Mouse (Mus musculus) heart, embryonic 10.5 days (tissue): ENCODE results near the gene Ano1. TPM values are rescaled to one million over a fixed set of nuclear protein-coding genes. Genes with fewer than 3 reads are reported as not detected.

Experiments used
- DNase-seq: peaks from one replicate; pipeline ENCODE4 v3.0.0-alpha.2; 2017; ENCODE audit warnings: low spot score
- H3K27ac ChIP-seq: fragments of 300-500 bp; sonication (generic); 2 replicates; pipeline ENCODE4 v1.5.1; 2016; ENCODE audit warnings: mild to moderate bottlenecking
- H3K27me3 ChIP-seq: fragments of 300-500 bp; sonication (generic); 2 replicates; pipeline ENCODE4 v1.6.1; 2016; ENCODE audit warnings: mild to moderate bottlenecking; ENCODE audit not compliant: poor library complexity, insufficient read depth, severe bottlenecking
- H3K36me3 ChIP-seq: fragments of 300-500 bp; sonication (generic); 2 replicates; pipeline ENCODE4 v1.6.1; 2016; ENCODE audit warnings: mild to moderate bottlenecking, moderate library complexity
- H3K4me1 ChIP-seq: fragments of 300-500 bp; sonication (generic); 2 replicates; pipeline ENCODE4 v1.6.1; 2016; ENCODE audit warnings: mild to moderate bottlenecking
- H3K4me3 ChIP-seq: fragments of 300-500 bp; sonication (generic); 2 replicates; pipeline ENCODE4 v1.5.1; 2016; ENCODE audit warnings: mild to moderate bottlenecking, moderate library complexity
- H3K9me3 ChIP-seq: fragments of 300-500 bp; sonication (generic); 2 replicates; pipeline ENCODE4 v1.6.1; 2016; ENCODE audit warnings: mild to moderate bottlenecking, moderate library complexity
- WGBS: fragments of 180-500 bp; shearing (Covaris S2); methylation state at CpG from one replicate; pipeline ENCODE4 v1.1.7; 2016; 5-methylcytosine and 5-hydroxymethylcytosine counted together
- polyA plus RNA-seq: library from polyadenylated mRNA; unstranded; fragments of >200 nt; fragmentation: Nextera tagmentation; extraction: Ambion mirVana; gene quantifications from 2 replicates; pipeline ENCODE4 v1.2.1, GENCODE M21; 2016

Ano1 gene
- polyA plus RNA-seq, 1 experiment from 2014 or later = 18.3 TPM

GRCm38 (mm10) chr7:144640817-144641216, 111.0 kb downstream of the Ano1 start:
- no peak overlapping the region for H3K4me3 ChIP-seq
- peaks cover 7% of the 10 kb centered on the region; the same call in 1 of the 2 replicates for H3K4me1 ChIP-seq
- 84% methylated on average over 1 of the region's 1 CpGs for WGBS
- no peaks in the 10 kb centered on the region for H3K9me3 ChIP-seq
- no peaks in the 10 kb centered on the region; the same call in 1 of the 2 replicates for H3K36me3 ChIP-seq
- no peak for DNase-seq
- no peaks in the 10 kb centered on the region; the same call in 1 of the 2 replicates for H3K27me3 ChIP-seq
- H3K27ac ChIP-seq = no peak overlapping the region

- no peak for DNase-seq
- 66% methylated on average over 2 of the region's 2 CpGs for WGBS
- Histone ChIP-seq H3K27me3 (peaks cover 8% of the 10 kb centered on the region), H3K36me3 (no peaks in the 10 kb centered on the region; the same call in 1 of the 2 replicates), H3K4me1 (peaks cover 15% of the 10 kb centered on the region; the same call in 1 of the 2 replicates), H3K9me3 (no peaks in the 10 kb centered on the region), H3K27ac (peak overlapping the region; percentile 18; the same call in 1 of the 2 replicates), H3K4me3 (no peak overlapping the region)
Observed at GRCm38 (mm10) chr7:144636000-144636399, 115.8 kb downstream of the Ano1 start.

DNA sequence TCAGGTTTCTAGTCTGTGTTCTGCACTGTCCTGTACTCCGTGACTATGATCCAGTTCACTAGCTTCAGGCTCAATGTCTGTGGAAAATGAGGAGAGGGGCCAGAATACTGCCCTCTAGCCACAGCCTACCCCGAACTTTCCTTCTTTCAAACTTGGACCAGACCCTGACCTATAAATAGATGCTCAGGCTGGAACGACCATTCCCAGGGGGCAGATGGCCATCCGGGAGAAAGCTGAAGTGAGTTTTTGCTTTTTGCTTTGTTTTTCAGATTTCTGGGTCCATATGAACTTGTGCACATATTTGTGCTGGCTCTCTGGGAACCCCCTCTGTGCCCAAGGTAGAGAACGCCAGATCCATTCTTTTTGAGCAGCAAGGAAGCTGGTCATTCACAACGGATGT, 116.9 kb downstream of the Ano1 start:
- no peak for DNase-seq
- Histone ChIP-seq H3K27me3 (peaks cover 14% of the 10 kb centered on the region), H3K9me3 (no peaks in the 10 kb centered on the region), H3K4me1 (peaks cover 15% of the 10 kb centered on the region; the same call in 1 of the 2 replicates), H3K36me3 (no peaks in the 10 kb centered on the region; the same call in 1 of the 2 replicates), H3K27ac (no peak overlapping the region), H3K4me3 (no peak overlapping the region)
- 62% methylated on average over 6 of the region's 6 CpGs for WGBS

DNA sequence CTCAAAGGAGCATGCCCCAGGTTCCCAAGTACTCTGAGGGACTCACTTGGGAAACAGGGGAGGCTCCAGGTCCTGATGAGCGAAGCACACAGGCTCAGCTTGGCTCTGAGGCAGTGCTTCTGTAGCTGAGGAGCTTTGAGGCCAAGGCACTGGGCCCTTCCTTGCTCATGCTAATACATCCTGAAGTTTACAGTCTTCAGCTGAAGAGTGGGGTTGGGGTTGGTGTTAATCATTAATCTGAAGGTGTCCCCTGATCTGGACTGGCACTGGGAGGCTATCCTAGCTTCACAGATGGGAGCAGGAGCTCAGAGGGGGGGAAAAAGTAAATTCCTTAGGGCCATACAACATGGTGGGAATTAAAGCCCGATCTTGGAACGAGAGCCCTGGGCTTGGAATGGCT, 117.3 kb downstream of the Ano1 start:
- Histone ChIP-seq H3K4me3 (no peak overlapping the region), H3K36me3 (no peaks in the 10 kb centered on the region; the same call in 1 of the 2 replicates), H3K27ac (no peak overlapping the region), H3K27me3 (peaks cover 15% of the 10 kb centered on the region), H3K9me3 (no peaks in the 10 kb centered on the region), H3K4me1 (peaks cover 15% of the 10 kb centered on the region; the same call in 1 of the 2 replicates)
- no peak for DNase-seq
- WGBS = 84% methylated on average over 3 of the region's 3 CpGs

DNA sequence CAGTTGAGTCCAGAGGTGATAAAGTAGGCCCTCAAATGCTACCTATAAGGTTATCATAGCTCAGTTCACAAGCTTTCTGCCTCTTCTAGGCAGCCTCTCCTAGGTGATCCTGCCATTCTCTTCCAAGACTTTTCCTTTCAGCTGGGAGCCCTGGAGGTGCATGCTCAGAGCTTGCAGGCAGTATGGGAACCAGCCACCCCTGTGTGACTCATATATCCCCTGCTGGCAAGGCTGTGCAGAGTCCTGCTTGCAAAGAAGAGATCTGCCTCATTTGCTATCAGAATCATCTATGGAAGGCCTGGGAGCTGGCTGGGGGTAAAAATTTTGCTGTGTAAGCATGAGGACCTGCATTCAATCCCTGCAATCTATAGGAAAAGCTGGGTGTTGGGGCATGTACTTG, 119.5 kb downstream of the Ano1 start:
- DNase-seq = no peak
- Histone ChIP-seq H3K27ac (no peak overlapping the region), H3K27me3 (peaks cover 15% of the 10 kb centered on the region)

GRCm38 (mm10) chr7:144630622-144631021, 121.2 kb downstream of the Ano1 start:
- no peaks in the 10 kb centered on the region for H3K9me3 ChIP-seq
- no peak overlapping the region for H3K27ac ChIP-seq
- no peaks in the 10 kb centered on the region; the same call in 1 of the 2 replicates for H3K36me3 ChIP-seq
- H3K27me3 ChIP-seq = peaks cover 23% of the 10 kb centered on the region
- 85% methylated on average over 3 of the region's 3 CpGs for WGBS
- H3K4me3 ChIP-seq = no peak overlapping the region
- peaks cover 23% of the 10 kb centered on the region for H3K4me1 ChIP-seq
- DNase-seq = no peak

More for the DNA sequence above, 119.5 kb downstream of the Ano1 start:
- H3K4me1 ChIP-seq = peaks cover 31% of the 10 kb centered on the region
- H3K9me3 ChIP-seq = no peaks in the 10 kb centered on the region
- H3K4me3 ChIP-seq = no peak overlapping the region
- no peaks in the 10 kb centered on the region; the same call in 1 of the 2 replicates for H3K36me3 ChIP-seq

GRCm38 (mm10) chr7:144628334-144628915, 123.3 kb downstream of the Ano1 start:
- 0 out of 2 replicates have a peak overlapping the region, but pooled peaks have one; percentile 22 for H3K27ac ChIP-seq
- WGBS = 43% methylated on average over 3 of the region's 3 CpGs
- no peaks in the 10 kb centered on the region for H3K9me3 ChIP-seq
- H3K36me3 ChIP-seq = no peaks in the 10 kb centered on the region; the same call in 1 of the 2 replicates
- peaks cover 19% of the 10 kb centered on the region; the same call in 1 of the 2 replicates for H3K27me3 ChIP-seq
- DNase-seq = no peak
- H3K4me1 ChIP-seq = peaks cover 18% of the 10 kb centered on the region
- no peak overlapping the region for H3K4me3 ChIP-seq

DNA sequence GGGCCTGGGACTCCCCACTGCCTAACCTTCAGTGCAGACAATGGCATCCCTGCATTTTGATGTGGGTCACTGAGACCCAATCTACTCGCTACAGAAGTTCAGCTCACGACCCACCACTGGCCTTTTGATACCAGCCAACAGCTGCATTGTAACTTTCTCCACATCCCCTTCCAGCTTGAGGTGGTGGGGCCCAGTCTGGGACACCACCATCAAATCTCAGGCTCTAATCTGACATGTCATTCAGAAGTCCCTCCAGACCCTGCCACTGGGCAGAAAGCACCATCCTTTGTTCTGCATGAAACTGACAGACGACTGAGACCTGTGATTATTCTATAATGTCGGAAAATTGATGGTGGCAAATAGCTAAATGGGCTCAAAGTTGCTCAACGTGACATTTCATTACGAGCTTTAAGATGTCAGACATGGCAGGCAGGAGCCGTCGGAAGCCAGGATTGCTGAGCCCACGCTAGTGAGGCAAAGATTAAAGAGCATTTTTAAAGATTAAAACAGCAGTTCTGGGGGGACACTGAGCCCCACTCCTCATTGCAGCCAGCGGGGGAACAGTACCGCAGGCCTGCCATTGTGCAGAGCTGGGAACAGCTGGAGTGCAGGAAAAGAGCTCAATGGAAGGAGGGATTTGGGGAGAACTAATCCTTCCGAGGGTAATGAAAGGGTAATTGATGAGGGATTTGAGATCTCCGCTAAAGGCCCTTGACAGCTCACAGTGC, 124.0 kb downstream of the Ano1 start:
- Histone ChIP-seq H3K4me1 (peaks cover 18% of the 10 kb centered on the region), H3K27me3 (peaks cover 21% of the 10 kb centered on the region; the same call in 1 of the 2 replicates), H3K27ac (no peak overlapping the region), H3K36me3 (peaks cover 2% of the 10 kb centered on the region; the same call in 1 of the 2 replicates), H3K4me3 (no peak overlapping the region), H3K9me3 (no peaks in the 10 kb centered on the region)
- 48% methylated on average over 13 of the region's 13 CpGs for WGBS
- no peak for DNase-seq

GRCm38 (mm10) chr7:144626042-144626441, 125.7 kb downstream of the Ano1 start:
- WGBS = 83% methylated on average over 2 of the region's 2 CpGs

GRCm38 (mm10) chr7:144620721-144621681, 130.8 kb downstream of the Ano1 start:
- no peak overlapping the region for H3K27ac ChIP-seq
- H3K27me3 ChIP-seq = peaks cover 6% of the 10 kb centered on the region; the same call in 1 of the 2 replicates
- H3K36me3 ChIP-seq = peaks cover 5% of the 10 kb centered on the region; the same call in 1 of the 2 replicates
- no peaks in the 10 kb centered on the region for H3K9me3 ChIP-seq
- DNase-seq = no peak
- H3K4me1 ChIP-seq = peaks cover 9% of the 10 kb centered on the region; the same call in 1 of the 2 replicates
- no peak overlapping the region for H3K4me3 ChIP-seq
- 80% methylated on average over 22 of the region's 22 CpGs for WGBS

More at GRCm38 (mm10) chr7:144626042-144626441, 125.7 kb downstream of the Ano1 start:
- H3K27ac ChIP-seq = no peak overlapping the region
- H3K4me1 ChIP-seq = peaks cover 20% of the 10 kb centered on the region
- H3K4me3 ChIP-seq = no peak overlapping the region
- peaks cover 21% of the 10 kb centered on the region; the same call in 1 of the 2 replicates for H3K27me3 ChIP-seq
- DNase-seq = no peak
- H3K9me3 ChIP-seq = no peaks in the 10 kb centered on the region
- H3K36me3 ChIP-seq = peaks cover 5% of the 10 kb centered on the region; the same call in 1 of the 2 replicates

GRCm38 (mm10) chr7:144620315-144620714, 131.5 kb downstream of the Ano1 start:
- H3K27me3 ChIP-seq = peaks cover 5% of the 10 kb centered on the region; the same call in 1 of the 2 replicates
- no peak overlapping the region for H3K4me3 ChIP-seq
- no peak overlapping the region for H3K27ac ChIP-seq
- DNase-seq = no peak
- peaks cover 5% of the 10 kb centered on the region; the same call in 1 of the 2 replicates for H3K36me3 ChIP-seq
- H3K4me1 ChIP-seq = peaks cover 15% of the 10 kb centered on the region
- H3K9me3 ChIP-seq = no peaks in the 10 kb centered on the region

DNA sequence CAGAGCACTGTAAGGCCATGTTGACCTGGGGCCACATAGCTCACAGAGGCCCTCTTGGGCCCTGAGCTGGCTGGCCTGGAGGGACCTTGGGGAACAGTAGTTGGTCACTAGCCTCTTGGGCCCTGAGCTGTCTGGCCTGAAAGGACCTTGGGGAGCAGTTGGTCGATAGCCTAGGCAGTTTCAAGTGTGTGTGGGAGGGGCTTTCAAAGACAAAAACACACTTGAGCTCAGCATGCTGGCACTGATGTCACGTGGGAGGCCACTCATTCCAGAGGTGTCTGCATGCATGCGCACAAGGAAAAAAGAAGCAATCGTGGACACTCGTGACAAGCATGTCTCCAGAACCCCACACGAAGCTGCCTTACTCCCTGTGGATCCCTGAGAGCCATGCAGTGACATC, 136.4 kb downstream of the Ano1 start:
- H3K36me3 ChIP-seq = no peaks in the 10 kb centered on the region
- no peaks in the 10 kb centered on the region for H3K9me3 ChIP-seq
- no peak overlapping the region for H3K4me3 ChIP-seq
- DNase-seq = no peak
- WGBS = 63% methylated on average over 6 of the region's 6 CpGs
- peaks cover 8% of the 10 kb centered on the region; the same call in 1 of the 2 replicates for H3K27me3 ChIP-seq
- peaks cover 12% of the 10 kb centered on the region for H3K4me1 ChIP-seq
- peak overlapping the region; percentile 32; the same call in 1 of the 2 replicates for H3K27ac ChIP-seq
